Mouse (Mus musculus): ENCODE measurements at regions not wholly inside any gene's neighbourhood (a gene's known extent, or its start where the extent isn't known, plus 50 kb on each side); places are given as distances from the start of the nearest gene placed in this dataset.

- TF ChIP-seq POU5F1 (IDR thresholded peaks at IDR 0.05; ENCODE audit: borderline replicate concordance, low read length) = no peak
- TF ChIP-seq CTCF (conservative IDR thresholded peaks at IDR 0.05; ENCODE audit: low read length) = no peak
Measured at GRCm38 (mm10) chr2:128309541-128310030, 183.7 kb downstream of the Bcl2l11 start.

Data from E14TG2a.4 (cell line).